Mouse (Mus musculus) spleen, postnatal 14 days (tissue): ENCODE measurements around the gene Olfr642.

Source experiments
- DNase-seq, 2 experiments: peaks; one replicate each; pipeline ENCODE4 v3.0.0; 2021 to 2022; ENCODE audit warnings: low spot score in 2 of 2

The Olfr642 gene

GRCm38 (mm10) chr7:104052566-104052965, at the start of gene Olfr642:
TSS of gene Olfr642 (minus strand) at chr7:104052666.
- DNase-seq = no peak

- DNase-seq = no peak
Measured at GRCm38 (mm10) chr7:104085365-104085764, 32.9 kb upstream of the Olfr642 start, which contains the start of gene Olfr645. TSS of gene Olfr645 (minus strand) at chr7:104085465.

- no peak for DNase-seq
Measured at GRCm38 (mm10) chr7:104071769-104072168, 19.3 kb upstream of the Olfr642 start, which contains the start of gene Olfr644. TSS of gene Olfr644 (minus strand) at chr7:104071869.

- no peak for DNase-seq
Measured at GRCm38 (mm10) chr7:104061345-104061744, 8.9 kb upstream of the Olfr642 start, which contains the start of gene 4930516K23Rik. TSS of gene 4930516K23Rik (minus strand) at chr7:104061445.

GRCm38 (mm10) chr7:104059215-104059614, 6.7 kb upstream of the Olfr642 start:
- DNase-seq = no peak

GRCm38 (mm10) chr7:104050745-104051144, 1.7 kb downstream of the Olfr642 start:
- no peak for DNase-seq

- no peak for DNase-seq
Measured at GRCm38 (mm10) chr7:104035145-104035544, 17.3 kb downstream of the Olfr642 start, which contains the start of gene Olfr641. TSS of gene Olfr641 (plus strand) at chr7:104035445.

- no peak for DNase-seq
Measured at GRCm38 (mm10) chr7:104026978-104027377, 25.5 kb downstream of the Olfr642 start.

GRCm38 (mm10) chr7:104025473-104025872, 27.0 kb downstream of the Olfr642 start, which contains the start of gene Olfr640:
TSS of gene Olfr640 (minus strand) at chr7:104025573.
- DNase-seq = no peak

- no peak for DNase-seq
Measured at GRCm38 (mm10) chr7:104021651-104022050, 30.8 kb downstream of the Olfr642 start.

GRCm38 (mm10) chr7:104018953-104019352, 33.5 kb downstream of the Olfr642 start:
- DNase-seq = no peak

GRCm38 (mm10) chr7:104017203-104017602, 35.3 kb downstream of the Olfr642 start, which contains the start of gene Olfr639:
TSS of gene Olfr639 (minus strand) at chr7:104017303.
- DNase-seq = no peak

GRCm38 (mm10) chr7:103999124-103999523, 53.3 kb downstream of the Olfr642 start:
- DNase-seq = no peak

GRCm38 (mm10) chr7:103998446-103998845, 54.0 kb downstream of the Olfr642 start, which contains the start of gene Olfr638:
TSS of gene Olfr638 (plus strand) at chr7:103998746.
- DNase-seq = no peak
